ENCODE assay signal across 11 mouse cellular contexts in the genomic region with DNA sequence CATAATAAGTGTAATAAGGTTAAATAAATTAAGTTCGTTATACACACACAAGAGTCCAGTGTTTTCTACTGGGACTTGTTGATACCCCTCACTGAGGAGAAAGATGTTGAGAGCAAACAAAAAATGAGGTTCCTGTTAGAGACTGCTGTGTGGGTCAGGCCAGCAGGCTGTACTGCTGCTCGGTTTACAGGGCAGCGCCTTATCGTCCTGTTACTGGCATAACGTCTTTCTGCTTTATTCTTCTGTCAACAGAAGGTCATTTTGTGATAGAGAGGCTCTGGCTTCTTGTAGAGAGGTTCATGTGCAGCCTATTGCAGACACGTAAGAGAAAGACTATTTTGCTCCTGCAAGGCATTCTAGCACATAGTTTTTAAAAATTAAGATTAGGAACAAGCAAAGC.
"Had no signal": no experiment of that assay in that cellular context is flagged by ENCODE, and none has a peak within 500 bp of the region (broad histone marks: within the 10 kb centered on the region; RNA-seq: fewer than 3 reads in every experiment).

No protein-coding gene starts in this region.

- ATAC-seq: midbrain, embryonic 13.5 days had no signal

- H3K27ac ChIP-seq: limb, embryonic 10.5 days; liver, embryonic 14.5 days; midbrain, embryonic 13.5 days; neural tube, embryonic 15.5 days had no signal

- H3K9ac ChIP-seq: liver, embryonic 14.5 days; midbrain, embryonic 13.5 days; neural tube, embryonic 15.5 days had no signal

- H3K4me2 ChIP-seq: midbrain, embryonic 13.5 days; neural tube, embryonic 15.5 days had no signal

- DNase-seq: kidney, postnatal 10 days; lung, adult 2 months; lung, postnatal 36 days; right cerebral cortex, adult 18-20 months; right cerebral cortex, postnatal 25 days; thymus, postnatal 4 days had no signal

- H3K9me3 ChIP-seq: limb, embryonic 10.5 days; midbrain, embryonic 13.5 days; neural tube, embryonic 15.5 days had no signal

- H3K27me3 ChIP-seq: midbrain, embryonic 13.5 days; neural tube, embryonic 15.5 days had no signal

- H3K36me3 ChIP-seq: limb, embryonic 10.5 days; midbrain, embryonic 13.5 days; neural tube, embryonic 15.5 days had no signal

- H3K4me1 ChIP-seq: midbrain, embryonic 13.5 days; neural tube, embryonic 15.5 days had no signal

- H3K4me3 ChIP-seq: limb, embryonic 10.5 days; midbrain, embryonic 13.5 days; myocyte; neural tube, embryonic 15.5 days had no signal
